Mouse (Mus musculus): ENCODE data around the gene Ypel4.

Ypel4 gene

GRCm38 (mm10) chr2:84760777-84761176 is 26.9 kb downstream of the Ypel4 start:
- no peak for DNase-seq (ENCODE audit: low spot score)

- DNase-seq (ENCODE audit: low spot score), result no peak
Measured at GRCm38 (mm10) chr2:84761309-84761708, 27.5 kb downstream of the Ypel4 start.

GRCm38 (mm10) chr2:84761840-84762239 is 28.0 kb downstream of the Ypel4 start:
- no peak for DNase-seq (ENCODE audit: low spot score)

GRCm38 (mm10) chr2:84762295-84762694 is 28.4 kb downstream of the Ypel4 start:
- no peak for DNase-seq (ENCODE audit: low spot score)

- DNase-seq (ENCODE audit: low spot score), result no peak
Measured at GRCm38 (mm10) chr2:84762818-84763217, 29.0 kb downstream of the Ypel4 start.

GRCm38 (mm10) chr2:84770501-84770900 is 36.6 kb downstream of the Ypel4 start:
- DNase-seq (ENCODE audit: low spot score), result peak; percentile 16

GRCm38 (mm10) chr2:84772454-84772853 is 38.6 kb downstream of the Ypel4 start:
- no peak for DNase-seq (ENCODE audit: low spot score)

- no peak for DNase-seq (ENCODE audit: low spot score)
Measured at GRCm38 (mm10) chr2:84773195-84773594, 39.3 kb downstream of the Ypel4 start.

GRCm38 (mm10) chr2:84774751-84775150 is 40.9 kb downstream of the Ypel4 start:
- peak; percentile 82 for DNase-seq (ENCODE audit: low spot score)

GRCm38 (mm10) chr2:84775241-84775640 is 41.4 kb downstream of the Ypel4 start, which contains the start of gene Serping1:
Serping1 (minus strand) TSS chr2:84775444.
- no peak for DNase-seq (ENCODE audit: low spot score)

GRCm38 (mm10) chr2:84775665-84776064 is 41.8 kb downstream of the Ypel4 start:
- peak; percentile 53 for DNase-seq (ENCODE audit: low spot score)

GRCm38 (mm10) chr2:84777706-84778105 is 43.8 kb downstream of the Ypel4 start:
- DNase-seq (ENCODE audit: low spot score), result no peak

GRCm38 (mm10) chr2:84779210-84779609 is 45.4 kb downstream of the Ypel4 start:
- DNase-seq (ENCODE audit: low spot score), result no peak

GRCm38 (mm10) chr2:84783315-84783714 is 49.5 kb downstream of the Ypel4 start:
- DNase-seq (ENCODE audit: low spot score), result no peak

- DNase-seq (ENCODE audit: low spot score), result peak; percentile 38
Measured at GRCm38 (mm10) chr2:84783840-84784566, 50.1 kb downstream of the Ypel4 start.
